Mouse (Mus musculus) embryo, embryonic 11 days (tissue): ENCODE data around the gene Cacng3.

Experiments used
- DNase-seq: peaks from one replicate; pipeline ENCODE4 v3.0.0-alpha.2; 2015

Gene Cacng3

DNA sequence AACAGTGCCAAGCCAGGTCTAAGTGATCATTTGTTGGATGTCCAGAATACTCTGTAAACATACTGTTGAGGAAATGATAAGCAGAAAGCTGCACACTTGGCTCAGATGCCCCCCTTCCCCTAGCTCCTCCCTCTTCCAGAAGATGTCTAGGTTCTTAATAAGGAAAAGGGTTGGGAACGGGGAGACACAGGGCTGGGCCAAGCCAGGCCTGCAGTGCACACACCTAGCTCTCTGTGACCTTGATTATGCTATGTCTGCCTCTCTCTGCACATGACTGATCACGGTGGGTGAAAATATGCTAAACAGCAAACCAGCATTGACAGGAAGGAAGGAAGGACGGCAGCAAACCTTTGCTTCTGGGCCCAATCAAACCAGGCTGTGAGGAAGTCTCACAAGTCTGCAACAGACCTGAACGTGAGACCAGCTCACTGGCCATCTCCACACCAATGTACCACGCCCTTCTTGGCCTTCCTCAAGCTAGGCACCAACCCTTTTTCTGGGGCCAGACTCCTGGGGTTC lies 53.1 kb downstream of the Cacng3 start:
- no peak for DNase-seq

DNA sequence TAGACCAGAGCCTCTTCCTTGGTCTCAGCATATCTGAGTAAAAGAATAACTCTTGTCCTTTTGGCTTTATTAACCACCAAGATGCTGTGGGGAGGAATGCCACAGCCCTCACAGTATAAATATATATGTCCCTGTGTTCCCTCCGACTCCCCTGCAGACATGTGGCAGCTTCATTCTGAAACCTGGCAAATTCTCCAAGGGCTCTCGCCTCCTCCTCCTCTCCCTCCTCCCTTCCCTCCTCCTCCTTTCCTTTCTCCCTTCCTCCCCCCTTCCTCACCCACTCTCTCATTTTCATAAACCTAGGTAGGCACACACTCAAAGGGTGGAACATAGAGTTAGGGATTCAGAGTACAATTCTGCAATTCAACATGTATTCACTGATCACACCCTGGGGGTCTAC lies 56.1 kb downstream of the Cacng3 start:
- DNase-seq = no peak

DNA sequence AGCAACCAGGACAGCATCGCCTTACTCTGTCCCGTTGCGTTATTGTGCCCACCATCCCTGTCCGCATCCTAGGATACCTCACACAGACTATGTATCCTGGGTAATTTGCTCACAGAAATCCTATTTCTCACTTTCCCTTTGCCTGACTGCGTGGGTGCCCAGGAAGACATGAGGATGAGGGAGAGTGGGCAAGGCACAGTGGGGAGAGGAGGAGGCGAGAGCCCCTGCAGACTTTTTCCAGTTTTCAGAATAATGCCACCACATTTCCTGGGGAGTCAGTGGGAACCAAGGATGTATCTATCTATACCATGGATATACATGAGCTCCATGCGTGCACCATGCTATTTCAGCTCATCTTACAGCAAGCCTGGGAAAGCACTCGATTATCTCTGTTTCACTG lies 57.9 kb downstream of the Cacng3 start:
- DNase-seq = no peak

DNA sequence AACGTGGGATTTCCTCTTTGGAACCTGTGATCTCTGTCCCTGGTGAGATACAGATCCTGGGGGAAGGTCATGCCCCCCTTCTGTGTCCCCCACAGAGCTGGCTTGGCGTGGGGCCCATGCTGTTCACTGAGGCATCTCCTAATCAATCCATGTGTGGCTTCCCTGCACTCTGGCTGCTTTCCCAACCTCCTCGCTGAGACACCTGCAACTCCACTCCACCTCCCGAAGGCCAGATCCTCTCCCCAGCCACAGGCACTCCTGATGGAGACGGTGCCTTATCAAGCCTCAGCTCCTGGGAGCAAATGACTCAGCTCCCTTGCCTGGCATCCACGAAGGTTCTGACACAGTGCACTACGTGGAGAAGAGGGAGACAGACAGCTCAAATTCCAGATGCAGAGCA lies 58.6 kb downstream of the Cacng3 start:
- DNase-seq = no peak

DNA sequence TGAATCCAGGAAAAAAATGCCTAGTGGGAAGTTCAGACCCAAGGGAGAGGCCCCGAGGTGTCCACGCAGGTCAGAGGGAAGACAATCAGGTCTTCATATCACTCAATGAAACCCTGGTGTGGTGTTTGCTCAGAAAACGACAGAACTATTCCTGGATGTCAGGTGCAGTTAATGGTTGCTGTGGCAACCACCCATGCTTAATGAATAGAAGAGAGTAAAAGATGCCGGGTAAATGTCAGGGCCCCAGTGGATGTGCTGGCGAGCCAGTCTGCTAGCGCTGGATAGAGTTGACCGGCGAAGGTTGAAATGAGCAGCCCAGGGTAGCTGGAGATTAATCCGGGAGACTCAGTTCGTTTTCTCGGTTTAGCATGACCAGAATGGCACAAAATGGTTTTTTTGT lies 65.0 kb downstream of the Cacng3 start:
- no peak for DNase-seq

DNA sequence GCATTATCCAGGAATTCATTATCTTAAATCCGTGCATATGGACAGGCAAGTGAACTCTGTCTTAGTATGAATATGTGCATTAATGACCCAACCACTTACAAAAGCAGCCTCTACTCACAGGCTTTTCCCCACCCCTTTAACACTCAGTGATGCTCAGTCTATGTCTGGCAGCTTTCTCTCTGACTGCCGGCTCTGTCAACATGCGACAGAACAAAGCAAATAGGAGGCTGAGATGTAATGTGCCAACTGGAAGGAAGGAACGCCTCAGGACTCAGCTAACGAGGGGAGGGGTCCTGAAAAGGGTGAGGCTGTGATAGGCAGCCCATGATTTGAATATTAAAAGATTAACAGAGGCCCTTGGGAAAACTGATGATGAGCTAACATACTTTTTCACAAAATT lies 68.2 kb downstream of the Cacng3 start:
- no peak for DNase-seq

DNA sequence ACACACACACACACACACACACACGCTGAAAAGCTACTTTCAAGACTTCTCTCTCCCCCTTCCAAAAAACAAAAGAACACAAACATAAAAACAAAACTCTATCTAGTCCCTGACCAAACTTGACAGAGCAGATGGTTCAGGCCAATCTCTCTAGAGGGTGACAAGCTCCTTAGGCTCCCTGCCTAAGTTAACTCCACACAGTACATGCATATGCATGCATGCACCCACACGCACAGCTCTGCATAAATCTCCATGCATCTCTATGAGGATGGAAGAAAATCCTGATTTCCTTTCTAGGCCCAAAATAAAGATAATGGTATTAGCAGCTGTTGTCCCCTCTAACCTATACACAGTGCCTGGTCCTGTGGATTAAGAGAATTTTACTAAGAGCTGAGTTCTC lies 70.4 kb downstream of the Cacng3 start:
- DNase-seq = no peak

DNA sequence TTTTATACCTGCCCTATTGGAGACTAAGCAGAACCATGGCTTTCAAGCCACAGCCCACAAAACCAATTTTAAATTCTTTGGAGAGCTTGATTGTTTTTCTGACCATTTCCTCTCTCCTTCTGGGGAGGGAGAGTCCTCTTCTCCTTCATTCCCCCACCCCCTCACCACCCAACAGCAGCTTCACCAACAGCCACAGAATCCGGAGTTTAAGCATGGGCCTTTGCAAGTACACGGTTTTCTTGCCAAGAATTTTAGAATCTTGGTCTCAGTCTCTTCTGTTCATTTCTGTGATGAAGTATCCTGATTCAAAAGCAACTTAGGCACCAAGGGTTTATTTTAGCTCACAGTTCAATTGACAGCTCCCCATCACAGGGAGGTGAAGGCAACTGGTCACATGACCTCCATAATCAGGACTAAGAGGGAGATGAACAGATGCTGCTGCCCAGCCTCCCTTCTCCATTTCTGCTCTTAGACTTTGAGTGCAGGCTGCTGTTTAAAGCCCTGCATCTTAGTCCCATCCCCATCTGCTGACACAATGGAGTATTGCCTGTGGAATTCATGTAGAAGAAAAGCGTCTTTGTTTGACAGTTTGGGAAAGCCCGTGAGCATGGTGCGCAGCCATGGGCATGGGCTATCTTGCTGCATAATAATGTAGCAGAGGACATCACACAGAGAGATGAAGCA lies 85.8 kb downstream of the Cacng3 start:
- no peak for DNase-seq

DNA sequence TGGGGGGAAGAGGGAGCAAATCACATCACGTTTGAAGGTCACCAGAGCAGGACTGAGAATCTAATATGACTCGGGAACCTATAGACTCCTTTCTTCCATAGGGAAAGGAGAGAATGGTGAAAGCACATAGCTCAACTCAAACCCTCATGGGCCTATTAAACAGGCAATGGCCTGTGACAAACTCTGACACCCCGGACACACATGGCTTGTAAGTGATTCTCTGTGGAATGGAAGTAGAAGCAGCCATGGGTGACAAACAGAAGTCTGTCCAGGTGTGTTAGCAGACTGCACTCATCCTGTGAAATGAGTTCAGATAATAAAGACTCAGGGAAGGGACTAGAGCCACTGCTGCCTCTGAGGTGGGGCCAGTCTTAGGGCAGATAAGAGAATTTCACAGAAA lies 88.4 kb downstream of the Cacng3 start:
- no peak for DNase-seq

DNA sequence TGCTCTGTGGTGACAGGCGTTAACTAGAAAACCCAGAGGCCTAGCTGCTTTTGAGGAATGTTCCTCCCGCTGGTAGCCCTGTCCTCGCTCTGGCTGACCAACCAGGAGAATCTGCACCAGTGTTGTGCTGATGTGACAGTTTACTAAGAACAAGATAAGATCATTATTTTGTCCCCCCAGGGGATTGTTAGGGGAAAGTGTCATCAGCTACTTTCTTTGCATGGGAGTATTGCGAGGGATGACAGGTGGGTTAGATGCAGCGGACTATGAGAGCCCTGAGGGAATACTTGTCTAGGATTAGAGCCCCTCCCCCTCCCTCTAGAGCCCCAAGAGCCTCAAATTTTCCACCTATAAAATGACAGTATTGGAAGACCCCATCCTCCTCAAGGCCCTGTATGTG lies 94.2 kb downstream of the Cacng3 start:
- DNase-seq = no peak

DNA sequence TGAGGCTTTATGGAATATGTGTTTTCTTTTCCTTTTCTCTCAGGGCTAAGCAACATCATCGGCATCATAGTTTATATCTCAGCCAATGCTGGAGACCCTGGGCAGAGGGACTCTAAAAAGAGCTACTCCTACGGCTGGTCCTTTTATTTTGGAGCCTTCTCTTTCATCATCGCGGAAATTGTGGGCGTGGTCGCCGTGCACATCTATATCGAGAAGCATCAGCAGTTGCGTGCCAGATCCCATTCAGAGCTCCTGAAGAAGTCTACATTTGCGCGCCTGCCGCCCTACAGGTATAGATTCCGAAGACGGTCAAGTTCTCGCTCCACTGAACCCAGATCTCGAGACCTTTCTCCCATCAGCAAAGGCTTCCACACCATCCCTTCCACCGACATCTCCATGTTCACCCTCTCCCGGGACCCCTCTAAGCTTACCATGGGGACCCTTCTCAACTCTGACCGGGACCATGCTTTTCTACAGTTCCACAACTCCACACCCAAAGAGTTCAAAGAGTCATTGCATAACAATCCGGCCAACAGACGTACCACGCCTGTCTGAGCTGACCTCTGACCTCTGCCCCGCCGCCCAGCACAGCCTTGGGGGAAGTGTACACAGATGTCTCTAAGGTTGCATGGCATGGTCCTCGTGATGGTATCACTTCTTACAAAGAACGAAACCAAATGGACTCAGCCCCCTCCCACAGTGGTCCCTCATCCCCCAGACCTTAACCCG lies 98.2 kb downstream of the Cacng3 start:
- no peak for DNase-seq

DNA sequence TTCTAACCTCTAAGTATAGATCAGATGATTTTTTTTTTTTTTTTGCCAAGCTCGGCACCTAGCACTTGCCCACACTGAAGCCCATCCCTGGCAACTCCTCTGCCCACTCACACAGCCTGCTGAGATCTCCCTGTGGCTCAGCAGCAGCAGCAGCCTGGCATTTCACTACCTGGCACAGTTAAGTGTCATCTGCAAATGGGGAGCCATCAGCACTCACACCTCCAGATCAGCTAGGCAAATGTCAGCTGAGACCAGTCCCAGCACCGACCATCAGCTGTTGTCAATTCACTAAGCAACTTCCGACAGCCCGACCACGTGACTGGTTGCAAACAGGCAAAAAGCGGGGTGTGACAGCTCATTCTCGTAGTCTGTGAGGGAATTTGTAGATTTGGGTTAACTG lies 109.3 kb downstream of the Cacng3 start:
- DNase-seq = no peak

DNA sequence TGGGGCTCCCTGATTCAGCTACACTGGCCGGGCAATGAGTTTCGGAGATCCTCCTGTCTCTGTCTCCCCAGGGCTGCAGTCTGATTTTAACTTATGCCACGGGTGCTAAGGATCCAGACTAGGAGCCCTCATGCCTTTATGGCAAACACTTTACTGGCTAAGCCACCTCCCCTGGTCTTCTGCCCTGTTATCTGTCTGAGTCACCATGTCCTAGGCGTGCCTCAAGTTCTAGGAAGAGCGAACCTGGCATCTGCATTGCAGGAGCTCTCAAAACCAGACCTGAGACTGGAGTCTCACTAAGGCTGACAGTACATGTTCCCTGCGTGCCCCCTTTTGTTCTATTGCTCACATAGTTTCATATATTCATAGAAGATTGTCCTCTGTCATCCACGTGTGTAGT lies 119.6 kb downstream of the Cacng3 start:
- DNase-seq = no peak

DNA sequence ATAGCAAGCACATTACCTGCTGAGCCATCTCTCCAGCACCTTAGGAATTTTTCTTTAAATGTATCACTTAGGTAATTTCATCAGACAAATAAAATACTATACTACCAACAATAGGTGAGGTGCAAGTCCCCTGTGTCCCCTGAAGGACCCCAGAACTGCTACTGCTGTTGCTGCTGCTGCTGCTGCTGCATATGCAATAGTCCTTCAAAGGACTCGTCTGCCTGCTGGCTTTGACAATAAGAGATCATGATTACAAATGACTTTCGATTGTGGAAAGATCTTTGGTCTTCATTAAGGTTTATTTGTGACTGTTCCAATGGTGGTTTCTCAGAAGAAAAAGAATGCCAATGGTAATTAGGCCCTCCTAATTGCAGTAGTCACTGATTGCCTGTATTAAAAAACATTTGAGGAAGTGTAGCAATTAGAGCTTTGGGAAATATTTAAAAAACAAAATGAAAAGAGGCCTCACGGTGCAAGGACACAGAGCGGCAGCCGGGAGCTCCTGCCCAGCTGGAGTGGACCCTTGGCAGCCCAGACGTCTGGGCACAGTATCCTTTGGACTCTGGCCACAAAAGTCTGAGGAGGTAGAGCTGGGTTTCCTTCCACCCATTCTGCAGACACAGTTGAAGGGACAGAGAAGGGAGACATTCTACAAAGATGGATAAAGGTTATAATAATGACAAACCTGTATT lies 123.5 kb downstream of the Cacng3 start:
- DNase-seq = no peak

DNA sequence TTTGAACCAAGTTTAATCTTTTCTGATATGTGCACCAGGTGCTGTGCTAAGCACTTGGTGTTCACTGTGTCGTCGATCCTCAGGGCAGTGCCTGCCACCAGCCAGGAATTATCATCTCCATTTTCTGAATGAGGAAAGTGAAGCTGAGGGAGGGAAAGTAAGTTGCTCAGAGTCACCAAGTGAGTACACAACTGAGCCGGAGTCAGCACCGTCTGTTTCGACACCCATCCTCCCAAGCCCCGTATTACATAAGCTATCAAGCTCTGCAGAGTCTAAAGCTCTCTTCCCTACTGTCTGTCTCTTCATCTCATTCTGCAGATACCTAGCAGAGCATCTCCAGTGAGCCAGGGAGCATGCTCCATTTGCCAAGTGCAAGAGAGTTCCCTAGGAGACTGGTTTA lies 124.8 kb downstream of the Cacng3 start:
- no peak for DNase-seq

DNA sequence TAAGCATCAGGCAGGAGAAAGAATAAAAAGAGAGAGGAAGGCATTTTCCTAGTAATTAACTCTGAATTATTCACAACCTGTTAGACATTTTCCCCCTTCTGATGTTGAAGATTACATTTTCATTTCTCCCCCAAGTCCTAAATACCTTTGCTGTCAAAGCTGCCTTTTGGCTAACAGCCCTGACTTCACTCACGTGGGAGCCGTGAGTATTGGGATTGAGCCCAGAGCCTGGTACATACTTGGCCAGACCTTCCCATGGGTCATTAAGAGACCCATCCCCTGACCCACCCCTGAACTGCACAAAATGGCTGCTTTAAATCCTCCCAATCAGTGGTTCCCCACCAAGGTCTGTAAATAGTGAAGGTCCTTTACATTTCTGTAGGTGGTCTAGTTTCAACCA lies 130.5 kb downstream of the Cacng3 start:
- DNase-seq = no peak

DNA sequence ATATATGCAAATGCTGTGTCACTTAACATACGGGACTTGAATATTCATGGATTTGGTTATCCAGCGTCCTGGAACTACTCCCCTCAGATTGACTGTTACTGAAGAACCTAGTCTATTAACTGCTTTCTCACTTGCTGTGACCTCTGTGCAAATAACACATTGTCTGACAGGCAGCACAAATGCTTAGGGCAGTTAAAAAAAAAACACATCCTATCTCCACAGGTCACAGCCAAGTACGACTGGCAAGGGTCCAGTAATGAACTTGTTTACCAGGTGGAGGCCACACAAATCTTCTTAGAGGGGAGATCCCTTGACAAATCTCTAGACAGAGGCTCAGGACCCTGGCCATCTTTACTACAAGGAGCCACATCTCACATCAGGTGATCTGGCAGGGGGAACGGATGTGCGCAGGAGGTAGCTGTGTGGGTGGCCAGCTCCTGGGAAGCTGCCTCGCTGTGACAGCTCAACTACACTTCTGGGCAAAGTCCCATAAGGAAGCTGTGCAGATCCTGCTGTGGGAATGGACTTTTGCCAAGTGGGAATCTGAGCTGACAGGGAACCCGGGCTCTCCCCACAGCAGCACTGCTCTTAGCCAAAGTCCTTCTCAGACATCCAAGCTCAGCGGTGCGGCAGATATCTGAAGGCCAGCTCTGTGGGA lies 133.7 kb downstream of the Cacng3 start:
- DNase-seq = no peak

DNA sequence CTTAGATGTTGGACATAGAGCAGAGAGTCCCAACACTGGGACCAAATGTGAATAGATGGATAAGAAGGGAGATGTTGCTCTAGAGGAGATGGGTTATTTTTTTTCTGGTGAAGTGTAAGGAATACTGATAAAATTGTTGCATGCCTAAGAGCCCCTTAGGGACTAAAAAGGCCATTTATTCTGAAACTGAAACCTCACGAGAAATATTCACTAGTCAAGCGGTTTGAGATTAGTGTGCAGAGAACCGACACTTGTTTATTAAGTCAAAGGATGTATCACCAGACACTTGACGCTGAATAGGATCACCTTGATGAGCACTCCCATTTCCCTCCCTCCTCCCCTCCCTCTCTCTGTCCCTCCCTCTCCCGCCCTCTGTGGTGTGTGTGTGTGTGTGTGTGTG lies 136.2 kb downstream of the Cacng3 start:
- no peak for DNase-seq

DNA sequence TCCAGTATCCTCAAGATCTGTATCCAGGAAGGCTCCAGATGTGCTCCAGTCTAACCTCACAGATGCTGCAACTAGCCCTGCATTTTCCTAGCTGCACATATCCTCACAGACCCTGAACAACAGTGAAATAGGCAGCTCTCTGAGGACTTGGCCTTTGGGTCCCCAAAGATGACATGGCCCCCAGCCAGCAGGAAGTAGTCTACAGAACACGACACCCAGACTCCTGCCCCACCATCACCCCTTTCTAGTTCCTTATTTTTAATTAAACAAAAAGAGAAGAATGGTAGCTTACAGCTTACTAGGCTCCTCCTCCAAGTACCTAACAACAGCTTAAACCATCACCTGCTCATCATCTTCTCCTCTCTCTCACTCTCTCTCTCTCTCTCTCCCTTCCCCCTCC lies 143.4 kb downstream of the Cacng3 start:
- DNase-seq = no peak

DNA sequence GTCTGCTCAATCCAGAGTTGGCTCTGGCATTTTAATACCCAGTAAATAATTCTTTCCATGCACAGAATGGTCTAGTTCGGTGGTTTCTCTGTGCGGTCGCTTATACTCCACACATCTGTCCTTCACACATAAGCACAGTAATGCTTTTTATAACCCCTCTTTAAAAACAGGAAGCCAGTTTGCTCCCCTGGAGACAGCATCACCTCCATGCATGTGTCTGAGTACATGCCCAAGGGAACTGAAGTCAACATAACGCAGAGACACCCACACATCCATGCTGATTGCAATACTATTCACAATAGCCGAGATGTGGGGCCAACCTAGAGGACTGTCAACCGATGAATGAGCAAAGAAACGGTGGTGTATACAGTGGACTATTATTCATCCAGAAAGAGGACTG lies 147.3 kb downstream of the Cacng3 start:
- no peak for DNase-seq
